Mouse (Mus musculus) hindbrain, embryonic 11.5 days (tissue): ENCODE data around the gene Cep135. TPM values are rescaled to one million over a fixed set of nuclear protein-coding genes. Genes with fewer than 3 reads are reported as not detected.
A peak's percentile ranks its signal among the peaks of the same experiment; 100 is the strongest.

Source experiments
- ATAC-seq: fragments of 200-750 bp; cut with Nextera tagmentation; 2 replicates; pipeline ENCODE4 v1.8.0; 2017; ENCODE audit warnings: mild to moderate bottlenecking, moderate TSS enrichment, moderate library complexity; ENCODE audit not compliant: low FRiP score
- DNase-seq: peaks from one replicate; pipeline ENCODE4 v3.0.0-alpha.2; 2015; ENCODE audit warnings: low spot score
- H3K27ac ChIP-seq: fragments of 300-500 bp; sonication (generic); 2 replicates; pipeline ENCODE4 v1.5.1; 2014; ENCODE audit warnings: mild to moderate bottlenecking, low read depth, low read length
- H3K27me3 ChIP-seq: fragments of 300-500 bp; sonication (generic); 2 replicates; pipeline ENCODE4 v1.6.1; 2014; ENCODE audit warnings: mild to moderate bottlenecking, low read length, moderate library complexity, mixed read lengths; ENCODE audit not compliant: control insufficient read depth, insufficient read depth
- H3K36me3 ChIP-seq: fragments of 300-500 bp; sonication (generic); 2 replicates; pipeline ENCODE4 v1.6.1; 2014; ENCODE audit warnings: mild to moderate bottlenecking, low read length, moderate library complexity, mixed read lengths; ENCODE audit not compliant: control insufficient read depth, insufficient read depth
- H3K4me1 ChIP-seq: fragments of 300-500 bp; sonication (generic); replicated peaks from 2 replicates; pipeline ENCODE4 v1.6.1; 2014; ENCODE audit warnings: low read length, mixed read lengths; ENCODE audit not compliant: control insufficient read depth, insufficient read depth
- H3K4me2 ChIP-seq: fragments of 300-500 bp; sonication (generic); replicated peaks from 2 replicates; pipeline ENCODE4 v1.6.1; 2014; ENCODE audit warnings: mild to moderate bottlenecking, low read depth, low read length
- H3K4me3 ChIP-seq: fragments of 300-500 bp; sonication (generic); 2 replicates; pipeline ENCODE4 v1.5.1; 2014; ENCODE audit warnings: low read depth, low read length
- H3K9ac ChIP-seq: fragments of 300-500 bp; sonication (generic); 2 replicates; pipeline ENCODE4 v1.6.1; 2014; ENCODE audit warnings: low read depth, low read length
- H3K9me3 ChIP-seq: fragments of 300-500 bp; sonication (generic); 2 replicates; pipeline ENCODE4 v1.6.1; 2016; ENCODE audit warnings: low read length; ENCODE audit not compliant: control insufficient read depth
- WGBS: fragments of 180-500 bp; shearing (Covaris S2); extraction: QIAGEN DNeasy Blood & Tissue Kit; methylation state at CpG from one replicate; pipeline ENCODE4 v1.1.7; 2014; 5-methylcytosine and 5-hydroxymethylcytosine counted together
- polyA plus RNA-seq: library from polyadenylated mRNA; unstranded; fragments of >200 nt; fragmentation: Nextera tagmentation; extraction: Ambion mirVana; gene quantifications from 2 replicates; pipeline ENCODE4 v1.2.1, GENCODE M21; 2014

The Cep135 gene
- polyA plus RNA-seq, 1 experiment from 2014 or later, result 10.5 TPM

DNA sequence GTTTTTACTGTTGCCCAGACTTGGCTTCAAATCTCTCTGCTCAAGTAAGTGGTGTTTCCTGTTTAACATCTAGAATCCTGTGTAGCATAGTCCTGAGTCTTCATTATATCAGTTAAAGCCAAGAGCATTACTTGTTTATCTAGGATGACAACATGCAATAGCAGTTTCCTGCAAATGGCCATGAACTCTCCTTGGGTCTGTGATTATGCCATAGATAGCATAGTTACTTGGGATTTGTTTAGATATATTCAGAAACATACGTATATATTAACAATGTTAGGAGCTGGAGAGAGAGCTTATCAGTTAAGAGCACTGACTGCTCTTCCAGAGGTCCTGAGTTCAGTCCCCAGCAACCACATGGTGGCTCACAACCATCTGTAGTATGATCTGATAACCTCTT, 39.3 kb downstream of the Cep135 start:
- 95% methylated on average over 1 of the region's 1 CpGs for WGBS
- no peaks in the 10 kb centered on the region for H3K27me3 ChIP-seq
- H3K4me1 ChIP-seq, result no peaks in the 10 kb centered on the region
- no peak overlapping the region for H3K4me2 ChIP-seq
- H3K27ac ChIP-seq, result no peak overlapping the region
- no peak overlapping the region for H3K9ac ChIP-seq
- no peak overlapping the region for H3K4me3 ChIP-seq
- DNase-seq (no peak), ATAC-seq (no peak)
- H3K9me3 ChIP-seq, result no peaks in the 10 kb centered on the region
- 0 out of 2 replicates have a peak, but pooled peaks cover 7% of the 10 kb centered on the region for H3K36me3 ChIP-seq

DNA sequence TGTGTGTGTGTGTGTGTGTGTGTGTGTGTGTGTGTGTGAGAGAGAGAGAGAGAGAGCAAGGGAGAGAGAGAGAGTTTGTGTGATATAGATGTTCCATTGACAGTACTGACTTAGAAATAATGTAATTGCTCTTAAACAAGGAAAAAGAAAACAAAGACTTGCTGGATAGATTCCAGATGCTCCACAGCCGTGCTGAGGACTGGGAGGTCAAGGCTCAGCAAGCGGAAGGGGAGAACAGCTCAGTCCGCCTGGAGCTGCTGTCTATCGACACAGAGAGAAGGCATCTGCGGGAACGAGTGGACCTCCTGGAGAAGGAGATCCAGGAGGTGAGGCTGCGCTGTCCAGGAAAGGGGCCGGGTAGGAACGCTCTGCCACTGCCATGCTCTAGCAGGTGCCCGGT, 45.5 kb downstream of the Cep135 start:
- ATAC-seq (no peak), DNase-seq (no peak)
- no peaks in the 10 kb centered on the region for H3K9me3 ChIP-seq
- H3K36me3 ChIP-seq, result 0 out of 2 replicates have a peak, but pooled peaks cover 3% of the 10 kb centered on the region
- 78% methylated on average over 10 of the region's 10 CpGs for WGBS
- no peak overlapping the region for H3K4me2 ChIP-seq
- no peak overlapping the region for H3K9ac ChIP-seq
- H3K4me3 ChIP-seq, result no peak overlapping the region
- H3K4me1 ChIP-seq, result no peaks in the 10 kb centered on the region
- no peak overlapping the region for H3K27ac ChIP-seq
- no peaks in the 10 kb centered on the region for H3K27me3 ChIP-seq

DNA sequence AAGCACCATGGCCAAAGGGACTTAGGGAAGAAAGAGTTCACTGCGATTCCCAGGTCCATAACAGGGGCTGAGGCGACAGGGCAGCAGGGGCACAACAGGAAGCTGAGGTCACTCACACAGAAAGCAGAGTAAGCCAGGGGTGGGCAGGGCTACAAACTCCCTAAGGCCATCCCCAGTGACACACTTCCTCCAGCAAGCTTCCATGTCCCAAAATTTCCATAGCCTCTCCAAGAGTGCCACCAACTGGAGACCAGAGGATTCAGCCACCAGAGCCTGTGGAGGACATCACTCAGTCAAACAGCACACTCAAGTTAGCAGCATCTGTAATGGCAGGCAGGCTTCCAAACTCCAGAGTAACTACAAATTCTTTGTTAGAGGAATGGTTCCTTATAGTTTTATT, 47.1 kb downstream of the Cep135 start:
- 0 out of 2 replicates have a peak, but pooled peaks cover 3% of the 10 kb centered on the region for H3K36me3 ChIP-seq
- H3K27ac ChIP-seq, result no peak overlapping the region
- 93% methylated on average over 2 of the region's 2 CpGs for WGBS
- ATAC-seq (no peak), DNase-seq (no peak)
- H3K27me3 ChIP-seq, result no peaks in the 10 kb centered on the region
- H3K4me3 ChIP-seq, result no peak overlapping the region
- H3K9ac ChIP-seq, result no peak overlapping the region
- no peaks in the 10 kb centered on the region for H3K9me3 ChIP-seq
- H3K4me1 ChIP-seq, result no peaks in the 10 kb centered on the region
- no peak overlapping the region for H3K4me2 ChIP-seq

DNA sequence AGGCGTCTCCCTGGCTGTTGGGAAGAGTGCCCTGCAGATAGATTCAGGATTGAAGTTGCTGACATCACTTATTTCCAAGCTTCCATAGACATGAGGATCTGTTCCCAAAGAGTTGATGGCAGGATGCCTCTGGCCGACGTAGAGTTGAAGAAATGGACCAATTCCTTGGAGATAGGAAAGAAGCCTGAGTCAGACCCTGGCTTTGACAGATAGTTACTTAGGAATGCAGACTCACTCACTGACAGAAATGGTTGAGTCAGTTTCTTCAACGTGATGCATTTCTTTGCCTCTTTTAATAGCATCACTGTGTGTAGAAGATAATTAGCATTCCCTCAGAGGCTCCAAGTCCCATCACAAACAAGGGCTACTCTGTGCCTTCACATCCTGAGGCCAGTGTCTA, 53.6 kb downstream of the Cep135 start:
- DNase-seq, result no peak
- H3K27me3 ChIP-seq, result no peaks in the 10 kb centered on the region
- no peaks in the 10 kb centered on the region for H3K4me1 ChIP-seq
- 94% methylated on average over 4 of the region's 4 CpGs for WGBS
- H3K36me3 ChIP-seq, result 0 out of 2 replicates have a peak, but pooled peaks cover 9% of the 10 kb centered on the region
- no peak for ATAC-seq
- no peaks in the 10 kb centered on the region for H3K9me3 ChIP-seq
- H3K27ac ChIP-seq, result no peak overlapping the region
- no peak overlapping the region for H3K4me3 ChIP-seq
- H3K9ac ChIP-seq, result no peak overlapping the region
- H3K4me2 ChIP-seq, result no peak overlapping the region

DNA sequence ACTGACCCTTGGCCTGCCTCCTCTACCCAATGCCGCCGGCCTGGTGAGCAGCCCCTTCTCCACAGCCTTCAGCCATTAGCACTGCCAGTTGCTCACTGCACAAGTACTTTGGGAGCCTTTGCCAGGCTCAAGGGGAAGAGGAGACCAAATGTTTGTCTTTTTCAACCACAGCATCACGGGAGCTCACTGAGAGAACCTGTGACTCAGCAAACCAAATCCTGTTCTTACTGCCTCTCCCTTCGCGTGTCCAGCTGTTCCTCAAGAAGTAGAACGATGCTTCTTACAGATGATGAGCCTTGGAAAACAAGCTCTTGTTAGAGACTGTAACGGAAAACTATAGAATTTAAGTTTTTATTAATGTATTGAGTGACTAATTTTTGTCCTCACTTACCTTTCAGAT, 55.7 kb downstream of the Cep135 start:
- Histone ChIP-seq H3K9me3 (no peaks in the 10 kb centered on the region), H3K9ac (no peak overlapping the region), H3K4me3 (no peak overlapping the region), H3K27ac (no peak overlapping the region), H3K4me2 (no peak overlapping the region), H3K27me3 (no peaks in the 10 kb centered on the region), H3K36me3 (0 out of 2 replicates have a peak, but pooled peaks cover 9% of the 10 kb centered on the region), H3K4me1 (no peaks in the 10 kb centered on the region)
- no peak for DNase-seq
- WGBS, result 89% methylated on average over 7 of the region's 7 CpGs
- ATAC-seq, result no peak

DNA sequence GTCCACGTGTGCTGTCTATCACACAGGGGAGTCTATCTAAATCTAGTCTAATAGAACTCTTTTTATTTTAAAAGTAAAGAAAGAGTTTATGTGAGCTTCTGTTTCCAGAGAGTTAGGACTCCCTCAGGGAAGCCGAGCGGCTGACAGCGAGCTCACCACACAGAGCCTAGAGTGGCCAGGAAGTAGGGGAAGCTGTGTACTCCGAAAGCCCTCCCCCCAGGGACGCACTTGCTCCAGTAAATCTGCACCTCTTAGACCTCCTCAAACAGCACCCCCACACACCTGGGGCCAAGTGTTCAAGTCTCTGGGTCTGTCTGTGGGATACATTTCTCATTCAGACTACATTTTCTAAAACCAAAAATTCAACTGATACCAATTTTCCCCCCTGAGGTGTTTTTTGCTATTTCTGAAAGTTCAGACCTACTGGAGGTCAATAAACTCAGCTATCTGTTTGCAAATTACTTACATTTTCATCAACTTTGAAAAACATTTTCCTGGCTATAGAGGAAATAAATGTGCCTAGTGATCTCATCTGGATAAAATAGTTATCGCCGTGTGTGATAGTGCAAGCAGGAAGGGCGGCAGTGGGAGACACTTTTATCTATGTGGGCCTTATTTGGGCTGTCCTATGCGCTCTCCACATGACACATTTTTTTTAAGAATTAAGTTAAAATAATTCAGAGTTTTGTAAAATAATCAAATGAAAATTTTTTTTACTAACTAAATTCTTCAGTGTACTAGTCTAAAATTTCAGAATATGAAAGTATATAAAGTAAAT, 56.8 kb downstream of the Cep135 start:
- no peaks in the 10 kb centered on the region for H3K27me3 ChIP-seq
- no peak overlapping the region for H3K27ac ChIP-seq
- H3K4me3 ChIP-seq, result no peak overlapping the region
- 94% methylated on average over 10 of the region's 10 CpGs for WGBS
- H3K9me3 ChIP-seq, result no peaks in the 10 kb centered on the region
- H3K4me1 ChIP-seq, result no peaks in the 10 kb centered on the region
- no peak overlapping the region for H3K4me2 ChIP-seq
- 0 out of 2 replicates have a peak, but pooled peaks cover 9% of the 10 kb centered on the region for H3K36me3 ChIP-seq
- no peak for ATAC-seq
- DNase-seq, result no peak
- H3K9ac ChIP-seq, result no peak overlapping the region

DNA sequence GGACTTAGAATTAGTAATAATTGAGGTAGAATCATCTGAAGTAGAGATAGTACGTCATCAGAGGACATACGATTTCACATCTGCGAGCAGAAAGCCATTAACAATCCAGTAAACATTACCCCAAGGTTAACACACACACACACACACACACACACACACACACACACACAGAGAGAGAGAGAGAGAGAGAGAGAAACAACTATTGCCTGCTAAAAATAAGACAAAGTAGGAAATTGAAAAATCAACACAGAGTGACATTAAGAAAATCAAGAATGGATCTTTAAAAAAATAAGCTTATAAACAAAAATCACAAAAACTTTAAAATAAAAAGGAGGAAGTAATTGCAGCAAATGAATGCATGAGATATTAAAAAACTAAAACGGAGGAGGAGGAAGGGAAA, 61.4 kb downstream of the Cep135 start:
- H3K9me3 ChIP-seq, result no peaks in the 10 kb centered on the region
- H3K9ac ChIP-seq, result no peak overlapping the region
- H3K27me3 ChIP-seq, result no peaks in the 10 kb centered on the region
- H3K4me3 ChIP-seq, result no peak overlapping the region
- ATAC-seq (no peak), DNase-seq (no peak)
- H3K4me1 ChIP-seq, result no peaks in the 10 kb centered on the region
- H3K36me3 ChIP-seq, result no peaks in the 10 kb centered on the region
- 81% methylated on average over 4 of the region's 4 CpGs for WGBS
- H3K4me2 ChIP-seq, result no peak overlapping the region
- H3K27ac ChIP-seq, result no peak overlapping the region

DNA sequence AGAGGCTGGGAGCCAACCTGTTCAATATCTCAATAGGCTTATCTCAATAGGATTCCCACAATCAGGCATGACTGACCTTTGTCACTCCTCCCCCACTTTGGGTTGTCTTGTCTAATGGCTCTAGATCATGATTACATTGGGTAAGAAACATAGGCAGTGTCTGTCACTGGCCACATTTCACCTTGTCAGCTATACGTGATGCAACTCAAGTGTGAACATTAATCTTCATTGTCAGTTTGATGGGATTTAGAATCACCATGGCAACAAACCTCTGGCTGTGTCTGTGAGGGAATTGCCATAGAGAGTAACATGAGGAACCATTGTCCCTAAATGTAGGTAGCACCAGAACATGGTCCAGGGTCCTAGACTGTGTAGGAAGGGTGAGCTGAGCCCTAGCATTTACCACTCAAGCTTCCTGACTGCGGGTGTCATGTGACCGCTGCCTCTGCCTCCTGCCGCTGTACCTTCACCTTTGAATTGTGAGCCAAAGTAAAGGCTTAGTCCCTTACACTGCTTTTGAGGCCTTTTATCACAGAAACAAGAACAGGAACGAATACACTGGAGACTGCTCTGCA, 62.7 kb downstream of the Cep135 start:
- WGBS, result 65% methylated on average over 5 of the region's 5 CpGs
- Histone ChIP-seq H3K4me2 (no peak overlapping the region), H3K4me1 (no peaks in the 10 kb centered on the region), H3K36me3 (no peaks in the 10 kb centered on the region), H3K27me3 (no peaks in the 10 kb centered on the region), H3K9ac (no peak overlapping the region), H3K4me3 (no peak overlapping the region), H3K9me3 (no peaks in the 10 kb centered on the region), H3K27ac (0 out of 2 replicates have a peak overlapping the region, but pooled peaks have one; percentile 10)
- ATAC-seq (peak; percentile 30; the same call in 1 of the 2 replicates), DNase-seq (no peak)

DNA sequence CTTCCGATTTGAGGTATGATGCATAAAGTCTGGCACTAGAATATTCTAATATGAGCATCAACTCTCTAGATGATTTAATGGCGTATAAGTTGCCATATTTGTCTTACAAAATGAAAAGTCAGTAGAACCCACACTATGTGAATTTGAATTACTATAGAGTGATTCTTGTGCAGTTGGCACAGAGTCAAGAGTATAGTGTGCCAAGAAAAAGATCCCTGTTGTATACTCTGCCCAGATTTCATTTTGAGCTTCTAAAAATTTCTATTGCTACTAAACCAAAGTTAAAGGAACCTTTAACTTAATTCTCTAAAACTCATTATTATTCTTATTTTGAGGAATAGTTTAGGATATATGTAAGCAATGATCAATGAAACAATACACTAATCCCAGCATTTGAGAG, 67.7 kb downstream of the Cep135 start, which contains the start of gene C530008M17Rik:
C530008M17Rik (plus strand) TSS at position 301 of the 400 bp plus-strand sequence.
- H3K9ac ChIP-seq, result peak within 1 kb of the TSS; percentile 94
- peak within 1 kb of the TSS; percentile 84 for H3K4me2 ChIP-seq
- H3K36me3 ChIP-seq, result no peaks in the 10 kb centered on the region
- no peak for DNase-seq
- 98% methylated on average over 2 of the region's 2 CpGs for WGBS
- ATAC-seq, result no peak
- H3K9me3 ChIP-seq, result no peaks in the 10 kb centered on the region
- H3K27me3 ChIP-seq, result no peaks in the 10 kb centered on the region
- peak within 1 kb of the TSS; percentile 78 for H3K4me3 ChIP-seq
- H3K4me1 ChIP-seq, result no peaks in the 10 kb centered on the region
- peak within 1 kb of the TSS; percentile 96 for H3K27ac ChIP-seq
